Mouse (Mus musculus) limb, embryonic 12.5 days (tissue): ENCODE measurements around the gene Ap4m1. TPM values are rescaled to one million over a fixed set of nuclear protein-coding genes. Genes with fewer than 3 reads are reported as not detected.
"Not testable (repeated sequence)": the region's sequence is repeated elsewhere in the genome, so short reads cannot be mapped to it uniquely, and the experiment has no call there.

Experiments
- ATAC-seq: fragments of 200-750 bp; cut with Nextera tagmentation; 2 replicates; pipeline ENCODE4 v1.8.0; 2017; ENCODE audit warnings: low read depth, moderate TSS enrichment; ENCODE audit not compliant: insufficient number of reproducible peaks, insufficient read depth, low FRiP score, low TSS enrichment
- H3K27ac ChIP-seq: fragments of 300-500 bp; sonication (generic); 2 replicates; pipeline ENCODE4 v1.5.1; 2016; ENCODE audit warnings: mild to moderate bottlenecking, moderate library complexity
- H3K27me3 ChIP-seq: fragments of 300-500 bp; sonication (generic); 2 replicates; pipeline ENCODE4 v1.6.1; 2016; ENCODE audit warnings: mild to moderate bottlenecking, moderate library complexity
- H3K36me3 ChIP-seq: fragments of 300-500 bp; sonication (generic); 2 replicates; pipeline ENCODE4 v1.6.1; 2016; ENCODE audit warnings: mild to moderate bottlenecking, moderate library complexity
- H3K4me1 ChIP-seq: fragments of 300-500 bp; sonication (generic); replicated peaks from 2 replicates; pipeline ENCODE4 v1.6.1; 2016
- H3K4me2 ChIP-seq: fragments of 300-500 bp; sonication (generic); 2 replicates; pipeline ENCODE4 v1.6.1; 2016; ENCODE audit warnings: mild to moderate bottlenecking, moderate library complexity
- H3K4me3 ChIP-seq: fragments of 300-500 bp; sonication (generic); replicated peaks from 2 replicates; pipeline ENCODE4 v1.5.1; 2016; ENCODE audit warnings: mild to moderate bottlenecking
- H3K9ac ChIP-seq: fragments of 300-500 bp; sonication (generic); replicated peaks from 2 replicates; pipeline ENCODE4 v1.6.1; 2016; ENCODE audit warnings: mild to moderate bottlenecking, moderate library complexity
- H3K9me3 ChIP-seq: fragments of 300-500 bp; sonication (generic); 2 replicates; pipeline ENCODE4 v1.6.1; 2016; ENCODE audit warnings: mild to moderate bottlenecking, moderate library complexity
- WGBS: fragments of 180-500 bp; shearing (Covaris S2); methylation state at CpG from one replicate; pipeline ENCODE4 v1.1.7; 2016; 5-methylcytosine and 5-hydroxymethylcytosine counted together
- polyA plus RNA-seq: library from polyadenylated mRNA; unstranded; fragments of >200 nt; fragmentation: Nextera tagmentation; extraction: Ambion mirVana; gene quantifications from 2 replicates; pipeline ENCODE4 v1.2.1, GENCODE M21; 2016

The Ap4m1 gene
- polyA plus RNA-seq, 1 experiment from 2014 or later, result 36.3 TPM

- H3K36me3 ChIP-seq, result no peaks in the 10 kb centered on the region
- no peak overlapping the region for H3K27ac ChIP-seq
- H3K9ac ChIP-seq, result no peak overlapping the region
- H3K9me3 ChIP-seq, result peaks cover 14% of the 10 kb centered on the region; the same call in 1 of the 2 replicates
- H3K27me3 ChIP-seq, result no peaks in the 10 kb centered on the region
- H3K4me2 ChIP-seq, result no peak overlapping the region
- WGBS, result 91% methylated on average over 3 of the region's 3 CpGs
- no peaks in the 10 kb centered on the region for H3K4me1 ChIP-seq
- ATAC-seq, result no peak
- H3K4me3 ChIP-seq, result no peak overlapping the region
Measured at GRCm38 (mm10) chr5:138202086-138202485, 30.3 kb downstream of the Ap4m1 start.

GRCm38 (mm10) chr5:138207253-138207652 is 35.5 kb downstream of the Ap4m1 start:
- no peak for ATAC-seq
- no peaks in the 10 kb centered on the region for H3K36me3 ChIP-seq
- no peaks in the 10 kb centered on the region for H3K27me3 ChIP-seq
- H3K4me3 ChIP-seq, result no peak overlapping the region
- H3K27ac ChIP-seq, result no peak overlapping the region
- H3K4me2 ChIP-seq, result no peak overlapping the region
- H3K9me3 ChIP-seq, result peaks cover 14% of the 10 kb centered on the region; the same call in 1 of the 2 replicates
- no peaks in the 10 kb centered on the region for H3K4me1 ChIP-seq
- WGBS, result 76% methylated on average over 1 of the region's 1 CpGs
- H3K9ac ChIP-seq, result no peak overlapping the region

DNA sequence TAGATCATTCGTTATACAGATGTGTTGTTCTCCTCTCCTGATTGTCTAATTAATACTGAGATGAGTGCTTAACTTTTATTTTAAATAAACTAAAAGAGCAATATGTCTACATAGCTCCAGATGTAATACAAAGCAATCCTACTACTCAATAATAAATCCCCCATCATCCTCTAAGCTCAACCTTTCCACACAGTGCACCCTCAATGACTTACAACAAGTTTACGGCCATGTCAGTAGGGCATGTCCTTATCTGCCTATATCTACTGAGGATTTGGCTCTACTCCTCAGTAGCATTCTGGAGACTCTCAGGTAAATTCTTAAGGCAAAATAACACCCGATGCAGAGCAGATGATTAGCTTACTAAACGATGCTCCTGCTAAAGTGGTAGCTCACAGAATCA is 36.1 kb downstream of the Ap4m1 start:
- Histone ChIP-seq H3K4me2 (no peak overlapping the region), H3K36me3 (no peaks in the 10 kb centered on the region), H3K27me3 (no peaks in the 10 kb centered on the region), H3K4me1 (no peaks in the 10 kb centered on the region), H3K4me3 (no peak overlapping the region), H3K9me3 (peaks cover 14% of the 10 kb centered on the region; the same call in 1 of the 2 replicates), H3K27ac (no peak overlapping the region), H3K9ac (no peak overlapping the region)
- no peak for ATAC-seq
- WGBS, result 86% methylated on average over 4 of the region's 4 CpGs

GRCm38 (mm10) chr5:138216632-138217031 is 44.8 kb downstream of the Ap4m1 start:
- H3K4me1 ChIP-seq, H3K4me3 ChIP-seq, H3K9ac ChIP-seq, ATAC-seq, H3K36me3 ChIP-seq, H3K27ac ChIP-seq, H3K27me3 ChIP-seq, H3K4me2 ChIP-seq: not testable (repeated sequence)
- H3K9me3 ChIP-seq, result peaks cover 33% of the 10 kb centered on the region
- WGBS, result 96% methylated on average over 13 of the region's 13 CpGs

GRCm38 (mm10) chr5:138219864-138220263 is 48.1 kb downstream of the Ap4m1 start:
- Histone ChIP-seq H3K27me3 (no peaks in the 10 kb centered on the region), H3K27ac (no peak overlapping the region), H3K36me3 (no peaks in the 10 kb centered on the region), H3K4me2 (no peak overlapping the region), H3K9ac (no peak overlapping the region), H3K4me3 (no peak overlapping the region), H3K9me3 (peaks cover 29% of the 10 kb centered on the region), H3K4me1 (no peaks in the 10 kb centered on the region)
- no peak for ATAC-seq
- 70% methylated on average over 2 of the region's 2 CpGs for WGBS

GRCm38 (mm10) chr5:138222111-138222510 is 50.3 kb downstream of the Ap4m1 start:
- ATAC-seq, result no peak
- no peak overlapping the region for H3K4me3 ChIP-seq
- no peaks in the 10 kb centered on the region for H3K27me3 ChIP-seq
- H3K9ac ChIP-seq, result no peak overlapping the region
- H3K4me2 ChIP-seq, result no peak overlapping the region
- peaks cover 7% of the 10 kb centered on the region; the same call in 1 of the 2 replicates for H3K9me3 ChIP-seq
- H3K36me3 ChIP-seq, result no peaks in the 10 kb centered on the region
- WGBS, result 27% methylated on average over 4 of the region's 4 CpGs
- no peaks in the 10 kb centered on the region for H3K4me1 ChIP-seq
- H3K27ac ChIP-seq, result no peak overlapping the region

- no peak overlapping the region for H3K9ac ChIP-seq
- ATAC-seq, result no peak
- H3K36me3 ChIP-seq, result no peaks in the 10 kb centered on the region
- H3K4me2 ChIP-seq, result no peak overlapping the region
- 68% methylated on average over 3 of the region's 3 CpGs for WGBS
- H3K4me1 ChIP-seq, result no peaks in the 10 kb centered on the region
- no peaks in the 10 kb centered on the region for H3K27me3 ChIP-seq
- no peak overlapping the region for H3K4me3 ChIP-seq
- no peak overlapping the region for H3K27ac ChIP-seq
- no peaks in the 10 kb centered on the region for H3K9me3 ChIP-seq
Measured at GRCm38 (mm10) chr5:138223287-138223686, 51.5 kb downstream of the Ap4m1 start.

GRCm38 (mm10) chr5:138225700-138226099 is 53.9 kb downstream of the Ap4m1 start, which contains the start of gene Nxpe5:
Gene Nxpe5 (plus strand): TSS chr5:138225898.
- Histone ChIP-seq H3K27me3 (no peaks in the 10 kb centered on the region), H3K27ac (no peak within 1 kb of the TSS), H3K36me3 (no peaks in the 10 kb centered on the region), H3K9ac (no peak within 1 kb of the TSS), H3K4me2 (no peak within 1 kb of the TSS), H3K9me3 (no peaks in the 10 kb centered on the region), H3K4me3 (no peak within 1 kb of the TSS), H3K4me1 (no peaks in the 10 kb centered on the region)
- WGBS, result 53% methylated on average over 2 of the region's 2 CpGs
- ATAC-seq, result no peak

GRCm38 (mm10) chr5:138226491-138226890 is 54.7 kb downstream of the Ap4m1 start:
- H3K4me3 ChIP-seq, result no peak overlapping the region
- ATAC-seq, result no peak
- no peaks in the 10 kb centered on the region for H3K36me3 ChIP-seq
- H3K4me1 ChIP-seq, result no peaks in the 10 kb centered on the region
- WGBS, result 74% methylated on average over 4 of the region's 4 CpGs
- H3K9me3 ChIP-seq, result no peaks in the 10 kb centered on the region
- H3K27me3 ChIP-seq, result no peaks in the 10 kb centered on the region
- H3K4me2 ChIP-seq, result no peak overlapping the region
- H3K9ac ChIP-seq, result no peak overlapping the region
- H3K27ac ChIP-seq, result no peak overlapping the region

DNA sequence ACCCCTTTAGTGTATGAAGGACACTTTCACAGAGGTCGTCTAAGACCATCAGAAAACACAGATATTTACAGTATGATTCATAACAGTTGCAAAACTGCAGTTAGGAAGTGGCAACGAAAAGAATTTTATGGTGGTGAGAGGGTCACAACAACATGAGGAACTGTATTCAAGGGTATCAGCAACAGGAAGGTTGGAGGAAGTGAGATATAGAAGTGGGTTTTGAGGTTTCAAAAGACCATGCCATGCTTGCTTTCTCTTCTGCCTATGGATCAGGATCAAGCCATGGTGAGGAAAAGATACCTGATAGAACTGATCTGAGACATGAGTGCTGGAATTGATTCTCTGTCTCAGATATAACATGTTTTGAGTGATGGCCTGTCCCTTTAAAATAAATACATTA is 55.6 kb downstream of the Ap4m1 start:
- no peaks in the 10 kb centered on the region for H3K4me1 ChIP-seq
- H3K9ac ChIP-seq, result no peak overlapping the region
- no peaks in the 10 kb centered on the region for H3K36me3 ChIP-seq
- H3K27me3 ChIP-seq, result no peaks in the 10 kb centered on the region
- ATAC-seq, result no peak
- no peaks in the 10 kb centered on the region for H3K9me3 ChIP-seq
- no peak overlapping the region for H3K4me2 ChIP-seq
- WGBS, result 80% methylated on average over 2 of the region's 2 CpGs
- H3K27ac ChIP-seq, result no peak overlapping the region
- H3K4me3 ChIP-seq, result no peak overlapping the region

GRCm38 (mm10) chr5:138228026-138228425 is 56.2 kb downstream of the Ap4m1 start:
- no peaks in the 10 kb centered on the region for H3K4me1 ChIP-seq
- no peak overlapping the region for H3K4me3 ChIP-seq
- WGBS, result 55% methylated on average over 3 of the region's 3 CpGs
- no peaks in the 10 kb centered on the region for H3K9me3 ChIP-seq
- H3K4me2 ChIP-seq, result no peak overlapping the region
- no peak overlapping the region for H3K27ac ChIP-seq
- H3K9ac ChIP-seq, result no peak overlapping the region
- H3K36me3 ChIP-seq, result no peaks in the 10 kb centered on the region
- ATAC-seq, result no peak
- H3K27me3 ChIP-seq, result no peaks in the 10 kb centered on the region

DNA sequence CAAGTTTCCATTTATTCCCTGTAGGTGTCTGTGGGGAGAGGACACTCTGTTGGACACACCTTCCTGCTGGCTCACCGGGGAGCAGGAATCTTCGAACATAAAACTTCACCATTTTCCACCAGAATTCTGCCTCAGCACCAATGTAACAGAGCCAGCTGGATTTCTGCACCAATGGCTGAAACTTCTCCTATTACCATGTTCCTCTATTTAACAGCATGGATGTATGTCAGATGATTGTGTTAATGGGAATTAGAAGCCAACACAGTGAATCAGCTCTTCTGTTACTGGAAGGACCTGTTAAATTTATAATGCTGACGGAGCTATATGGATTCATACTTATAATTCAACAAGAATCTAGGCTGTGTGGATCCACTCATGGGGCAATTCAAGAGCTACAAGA is 57.7 kb downstream of the Ap4m1 start:
- no peak overlapping the region for H3K4me3 ChIP-seq
- no peaks in the 10 kb centered on the region for H3K27me3 ChIP-seq
- H3K9me3 ChIP-seq, result no peaks in the 10 kb centered on the region
- no peak overlapping the region for H3K9ac ChIP-seq
- 90% methylated on average over 3 of the region's 3 CpGs for WGBS
- H3K36me3 ChIP-seq, result no peaks in the 10 kb centered on the region
- H3K4me1 ChIP-seq, result no peaks in the 10 kb centered on the region
- no peak overlapping the region for H3K4me2 ChIP-seq
- no peak overlapping the region for H3K27ac ChIP-seq
- no peak for ATAC-seq
